In the genomic region with DNA sequence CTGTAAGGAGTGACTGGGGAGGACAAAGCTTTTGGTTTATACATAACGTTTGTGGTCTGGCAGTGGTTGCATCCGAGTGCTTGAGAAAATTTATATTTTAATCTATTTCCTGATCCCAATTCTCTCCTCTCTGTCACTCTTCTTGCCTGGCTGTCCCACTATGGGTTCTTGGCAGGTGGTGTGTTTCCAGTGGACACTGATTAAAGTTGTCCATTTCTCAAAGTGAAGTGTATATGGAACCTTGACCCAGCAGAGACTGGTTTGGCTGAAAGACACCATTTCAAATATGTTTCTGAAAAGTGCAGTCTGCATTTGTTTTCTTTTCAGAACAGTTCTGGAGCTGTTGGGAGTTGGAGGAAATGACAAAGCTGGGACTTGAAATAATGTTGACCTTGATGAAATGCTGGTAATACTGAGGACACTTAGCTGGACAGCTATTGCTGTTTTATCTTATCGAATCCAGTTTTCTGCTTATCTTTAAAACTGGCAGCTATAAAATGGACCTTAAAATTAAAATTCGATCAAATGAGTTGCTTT, we compare ENCODE assay signal across 24 mouse cellular contexts.
"Had no signal": no experiment of that assay in that cellular context is flagged by ENCODE, and none has a peak within 500 bp of the region (broad histone marks: within the 10 kb centered on the region; RNA-seq: fewer than 3 reads in every experiment).

No protein-coding gene starts in this region.

- H3K4me1 ChIP-seq: kidney, embryonic 15.5 days; limb, embryonic 12.5 days; limb, embryonic 15.5 days; midbrain, embryonic 12.5 days; midbrain, embryonic 15.5 days; neural tube, embryonic 12.5 days; neural tube, embryonic 15.5 days; stomach, embryonic 15.5 days had no signal

- H3K9me3 ChIP-seq: kidney, embryonic 15.5 days; limb, embryonic 12.5 days; limb, embryonic 15.5 days; midbrain, embryonic 12.5 days; midbrain, embryonic 15.5 days; neural tube, embryonic 12.5 days; neural tube, embryonic 15.5 days; stomach, embryonic 15.5 days had no signal

- DNase-seq: kidney, adult 2 months; kidney, postnatal 25 days; left cerebral cortex, postnatal 4 days; liver, postnatal 0 days; right cerebral cortex, adult 18-20 months; right cerebral cortex, postnatal 14 days; spleen, adult 18-20 months; thymus, adult 2 months; thymus, postnatal 14 days; thymus, postnatal 4 days had no signal

- H3K4me3 ChIP-seq: kidney, embryonic 15.5 days; limb, embryonic 12.5 days; limb, embryonic 15.5 days; midbrain, embryonic 12.5 days; midbrain, embryonic 15.5 days; neural tube, embryonic 12.5 days; neural tube, embryonic 15.5 days; stomach, embryonic 15.5 days had no signal

- H3K36me3 ChIP-seq: kidney, embryonic 15.5 days; limb, embryonic 12.5 days; limb, embryonic 15.5 days; midbrain, embryonic 12.5 days; midbrain, embryonic 15.5 days; neural tube, embryonic 12.5 days; neural tube, embryonic 15.5 days; stomach, embryonic 15.5 days had no signal

- H3K4me2 ChIP-seq: hindbrain, embryonic 14.5 days; kidney, embryonic 15.5 days; limb, embryonic 12.5 days; limb, embryonic 15.5 days; liver, embryonic 11.5 days; midbrain, embryonic 12.5 days; midbrain, embryonic 15.5 days; neural tube, embryonic 12.5 days; neural tube, embryonic 15.5 days; stomach, embryonic 15.5 days had no signal

- H3K9ac ChIP-seq: hindbrain, embryonic 14.5 days; kidney, embryonic 15.5 days; limb, embryonic 12.5 days; limb, embryonic 15.5 days; liver, embryonic 14.5 days; liver, postnatal 0 days; midbrain, embryonic 12.5 days; midbrain, embryonic 15.5 days; neural tube, embryonic 12.5 days; neural tube, embryonic 15.5 days; stomach, embryonic 15.5 days had no signal

- H3K27ac ChIP-seq: hindbrain, embryonic 14.5 days; hindbrain, postnatal 0 days; kidney, embryonic 15.5 days; limb, embryonic 12.5 days; limb, embryonic 15.5 days; liver, embryonic 14.5 days; midbrain, embryonic 12.5 days; midbrain, embryonic 15.5 days; neural tube, embryonic 12.5 days; neural tube, embryonic 15.5 days; stomach, embryonic 15.5 days had no signal

- ATAC-seq: hindbrain, postnatal 0 days; inflammation-experienced regulatory T-cells, adult 6 months; intestine, postnatal 0 days; liver, postnatal 0 days; midbrain, embryonic 15.5 days had no signal

- H3K27me3 ChIP-seq: kidney, embryonic 15.5 days; limb, embryonic 12.5 days; limb, embryonic 15.5 days; midbrain, embryonic 12.5 days; midbrain, embryonic 15.5 days; neural tube, embryonic 12.5 days; neural tube, embryonic 15.5 days; stomach, embryonic 15.5 days had no signal
